Mouse (Mus musculus) B cell, adult 62 days (primary cell): ENCODE results near the gene Btbd35f27. TPM values are rescaled to one million over a fixed set of nuclear protein-coding genes. Genes with fewer than 3 reads are reported as not detected.

Source experiments
- total RNA-seq: library from RNA; stranded (reverse); gene quantifications from 4 replicates; pipeline ENCODE4 v1.2.4, GENCODE M21; 2023

The Btbd35f27 gene
- not detected in 4 replicates for total RNA-seq

GRCm38 (mm10) chrX:4951835-4952234, at the start of gene Btbd35f27:
Btbd35f27 (plus strand) TSS chrX:4952135.

Other genes with a start within 250 kb of the Btbd35f27 start
- gene Btbd35f4, start 151.6 kb upstream of the Btbd35f27 start, total RNA-seq = not detected in 4 replicates